Mouse (Mus musculus) megakaryocyte, embryonic 14.5 days (primary cell): Measurements from ENCODE around the gene Tns3. TPM values are rescaled to one million over a fixed set of nuclear protein-coding genes. Genes with fewer than 3 reads are reported as not detected.

ENCODE experiments used
- H3K27me3 ChIP-seq: replicated peaks from 2 replicates; pipeline ENCODE3; 2012; ENCODE audit warnings: inconsistent platforms
- H3K36me3 ChIP-seq: replicated peaks from 2 replicates; pipeline ENCODE3; 2012; ENCODE audit warnings: low read length, inconsistent platforms, mixed read lengths
- H3K4me1 ChIP-seq: 2 replicates; pipeline ENCODE4 v1.6.1; 2012; ENCODE audit warnings: inconsistent platforms
- H3K4me3 ChIP-seq: replicated peaks from 2 replicates; pipeline ENCODE3; 2012; ENCODE audit warnings: moderate library complexity, mild to moderate bottlenecking, inconsistent platforms
- H3K9me3 ChIP-seq: 2 replicates; pipeline ENCODE4 v1.6.1; 2012; ENCODE audit warnings: inconsistent platforms
- FLI1 ChIP-seq: IDR thresholded peaks from 2 replicates; pipeline ENCODE4 v1.6.1; 2012; ENCODE audit warnings: low read length, inconsistent platforms, mixed read lengths
- GATA1 ChIP-seq: IDR thresholded peaks from 3 replicates; pipeline ENCODE4 v1.6.1; 2012; ENCODE audit warnings: mixed read lengths, low read length, inconsistent platforms, borderline replicate concordance
- polyA plus RNA-seq: library from polyadenylated mRNA; stranded (reverse); fragments of >175 nt; gene quantifications from 2 replicates; pipeline ENCODE4 v1.2.3, GENCODE M21; 2012; ENCODE audit warnings: low replicate concordance; ENCODE audit not compliant: insufficient read depth

Tns3 gene
- polyA plus RNA-seq, 1 experiment = 1.7 TPM

GRCm38 (mm10) chr11:8663444-8664392, 617 bp downstream of the Tns3 start:
- Histone ChIP-seq H3K36me3 (no peaks in the 10 kb centered on the region), H3K4me3 (peak overlapping the region; percentile 90), H3K27me3 (peaks cover 54% of the 10 kb centered on the region), H3K9me3 (peaks cover 18% of the 10 kb centered on the region), H3K4me1 (peaks cover 15% of the 10 kb centered on the region)
- no peak for TF ChIP-seq GATA1
- no peak for TF ChIP-seq FLI1

- Histone ChIP-seq H3K9me3 (peaks cover 19% of the 10 kb centered on the region), H3K27me3 (peaks cover 56% of the 10 kb centered on the region), H3K4me3 (no peak overlapping the region), H3K4me1 (peaks cover 15% of the 10 kb centered on the region), H3K36me3 (no peaks in the 10 kb centered on the region)
- TF ChIP-seq GATA1 = no peak
- TF ChIP-seq FLI1 = no peak
Observed at GRCm38 (mm10) chr11:8662706-8663429, 1.5 kb downstream of the Tns3 start.

- TF ChIP-seq GATA1 = no peak
- no peak for TF ChIP-seq FLI1
- H3K4me3 ChIP-seq = no peak overlapping the region
- peaks cover 15% of the 10 kb centered on the region for H3K4me1 ChIP-seq
- no peaks in the 10 kb centered on the region for H3K36me3 ChIP-seq
- H3K27me3 ChIP-seq = peaks cover 49% of the 10 kb centered on the region
- H3K9me3 ChIP-seq = peaks cover 24% of the 10 kb centered on the region
Observed at GRCm38 (mm10) chr11:8660951-8661350, 3.4 kb downstream of the Tns3 start.

GRCm38 (mm10) chr11:8659851-8660250, 4.5 kb downstream of the Tns3 start:
- TF ChIP-seq FLI1 = no peak
- TF ChIP-seq GATA1 = no peak
- H3K9me3 ChIP-seq = peaks cover 17% of the 10 kb centered on the region
- no peaks in the 10 kb centered on the region for H3K36me3 ChIP-seq
- H3K4me1 ChIP-seq = peaks cover 15% of the 10 kb centered on the region
- H3K27me3 ChIP-seq = peaks cover 38% of the 10 kb centered on the region
- H3K4me3 ChIP-seq = peak overlapping the region; percentile 19

GRCm38 (mm10) chr11:8659061-8659460, 5.3 kb downstream of the Tns3 start:
- Histone ChIP-seq H3K4me3 (no peak overlapping the region), H3K4me1 (peaks cover 10% of the 10 kb centered on the region), H3K27me3 (peaks cover 30% of the 10 kb centered on the region), H3K36me3 (no peaks in the 10 kb centered on the region), H3K9me3 (peaks cover 18% of the 10 kb centered on the region)
- TF ChIP-seq FLI1 (no peak), GATA1 (no peak)

- no peaks in the 10 kb centered on the region for H3K36me3 ChIP-seq
- H3K9me3 ChIP-seq = peaks cover 23% of the 10 kb centered on the region
- peaks cover 15% of the 10 kb centered on the region for H3K27me3 ChIP-seq
- TF ChIP-seq FLI1 (no peak), GATA1 (no peak)
- peaks cover 3% of the 10 kb centered on the region; the same call in 1 of the 2 replicates for H3K4me1 ChIP-seq
- H3K4me3 ChIP-seq = no peak overlapping the region
Observed at GRCm38 (mm10) chr11:8657493-8657892, 6.8 kb downstream of the Tns3 start.

- no peak overlapping the region for H3K4me3 ChIP-seq
- H3K4me1 ChIP-seq = peaks cover 3% of the 10 kb centered on the region; the same call in 1 of the 2 replicates
- H3K27me3 ChIP-seq = peaks cover 7% of the 10 kb centered on the region
- H3K36me3 ChIP-seq = no peaks in the 10 kb centered on the region
- no peak for TF ChIP-seq FLI1
- no peak for TF ChIP-seq GATA1
- H3K9me3 ChIP-seq = peaks cover 23% of the 10 kb centered on the region
Observed at GRCm38 (mm10) chr11:8656448-8657393, 7.6 kb downstream of the Tns3 start.

GRCm38 (mm10) chr11:8653800-8654295, 10.5 kb downstream of the Tns3 start:
- Histone ChIP-seq H3K4me1 (no peaks in the 10 kb centered on the region), H3K27me3 (peaks cover 3% of the 10 kb centered on the region), H3K4me3 (no peak overlapping the region), H3K36me3 (no peaks in the 10 kb centered on the region), H3K9me3 (peaks cover 20% of the 10 kb centered on the region)
- TF ChIP-seq GATA1 (no peak), FLI1 (no peak)
